Mouse (Mus musculus) embryonic facial prominence, embryonic 13.5 days (tissue): Measurements from ENCODE around the gene Nfatc4. TPM values are rescaled to one million over a fixed set of nuclear protein-coding genes. Genes with fewer than 3 reads are reported as not detected.

Source experiments
- ATAC-seq: fragments of 200-750 bp; cut with Nextera tagmentation; 2 replicates; pipeline ENCODE4 v1.8.0; 2017; ENCODE audit warnings: low read depth; ENCODE audit not compliant: insufficient number of reproducible peaks, insufficient read depth, low FRiP score, low TSS enrichment
- H3K27ac ChIP-seq: fragments of 300-500 bp; sonication (generic); 2 replicates; pipeline ENCODE4 v1.5.1; 2015; ENCODE audit warnings: moderate library complexity, mild to moderate bottlenecking, inconsistent platforms
- H3K27me3 ChIP-seq: fragments of 300-500 bp; sonication (generic); 2 replicates; pipeline ENCODE4 v1.6.1; 2015; ENCODE audit warnings: mild to moderate bottlenecking, inconsistent platforms
- H3K36me3 ChIP-seq: fragments of 300-500 bp; sonication (generic); 2 replicates; pipeline ENCODE4 v1.6.1; 2015; ENCODE audit warnings: mild to moderate bottlenecking, inconsistent platforms
- H3K4me1 ChIP-seq: fragments of 300-500 bp; sonication (generic); 2 replicates; pipeline ENCODE4 v1.6.1; 2015; ENCODE audit warnings: inconsistent platforms
- H3K4me2 ChIP-seq: fragments of 300-500 bp; sonication (generic); 2 replicates; pipeline ENCODE4 v1.6.1; 2015; ENCODE audit warnings: moderate library complexity, mild to moderate bottlenecking, inconsistent platforms
- H3K4me3 ChIP-seq: fragments of 300-500 bp; sonication (generic); 2 replicates; pipeline ENCODE4 v1.5.1; 2015; ENCODE audit warnings: mild to moderate bottlenecking, inconsistent platforms
- H3K9ac ChIP-seq: fragments of 300-500 bp; sonication (generic); 2 replicates; pipeline ENCODE4 v1.6.1; 2015; ENCODE audit warnings: mild to moderate bottlenecking, inconsistent platforms
- H3K9me3 ChIP-seq: fragments of 300-500 bp; sonication (generic); 2 replicates; pipeline ENCODE4 v1.6.1; 2016; ENCODE audit warnings: inconsistent platforms
- WGBS: fragments of 180-500 bp; shearing (Covaris S2); methylation state at CpG from one replicate; pipeline ENCODE4 v1.1.7; 2015; ENCODE audit warnings: mixed read lengths; 5-methylcytosine and 5-hydroxymethylcytosine counted together
- polyA plus RNA-seq: library from polyadenylated mRNA; unstranded; fragments of >200 nt; fragmentation: Nextera tagmentation; extraction: Ambion mirVana; gene quantifications from 2 replicates; pipeline ENCODE4 v1.2.1, GENCODE M21; 2015

Gene Nfatc4
- polyA plus RNA-seq: 156 and 160 TPM in 2 replicates

- peak; percentile 85 for ATAC-seq
- Histone ChIP-seq H3K9ac (peak within 1 kb of the TSS; percentile 78), H3K27me3 (no peaks in the 10 kb centered on the region), H3K27ac (peak within 1 kb of the TSS; percentile 100), H3K4me2 (peak within 1 kb of the TSS; percentile 94), H3K4me1 (peaks cover 31% of the 10 kb centered on the region), H3K36me3 (peaks cover 19% of the 10 kb centered on the region), H3K9me3 (no peaks in the 10 kb centered on the region), H3K4me3 (peak within 1 kb of the TSS; percentile 86)
- WGBS: under 1% methylated on average over 35 of the region's 46 CpGs
Measured at GRCm38 (mm10) chr14:55822991-55823762, at the start of gene Nfatc4. Gene Nfatc4, plus strand, starts transcription at chr14:55823144.

- Histone ChIP-seq H3K4me1 (peaks cover 11% of the 10 kb centered on the region), H3K27ac (no peak overlapping the region), H3K4me3 (no peak overlapping the region), H3K4me2 (no peak overlapping the region), H3K36me3 (peaks cover 27% of the 10 kb centered on the region), H3K9ac (no peak overlapping the region), H3K27me3 (0 out of 2 replicates have a peak, but pooled peaks cover 5% of the 10 kb centered on the region), H3K9me3 (no peaks in the 10 kb centered on the region)
- WGBS: 52% methylated on average over 7 of the region's 7 CpGs
- ATAC-seq: no peak
Measured at GRCm38 (mm10) chr14:55776711-55777110, 46.2 kb upstream of the Nfatc4 start.

- Histone ChIP-seq H3K4me3 (no peak overlapping the region), H3K36me3 (peaks cover 27% of the 10 kb centered on the region), H3K4me2 (no peak overlapping the region), H3K27me3 (peaks cover 6% of the 10 kb centered on the region; the same call in 1 of the 2 replicates), H3K27ac (no peak overlapping the region), H3K4me1 (peaks cover 16% of the 10 kb centered on the region), H3K9me3 (no peaks in the 10 kb centered on the region), H3K9ac (no peak overlapping the region)
- 50% methylated on average over 3 of the region's 3 CpGs for WGBS
- ATAC-seq: no peak
Measured at GRCm38 (mm10) chr14:55777176-55777575, 45.8 kb upstream of the Nfatc4 start.

GRCm38 (mm10) chr14:55777806-55778205, 45.1 kb upstream of the Nfatc4 start:
- Histone ChIP-seq H3K9ac (no peak overlapping the region), H3K27ac (no peak overlapping the region), H3K4me3 (no peak overlapping the region), H3K27me3 (peaks cover 12% of the 10 kb centered on the region; the same call in 1 of the 2 replicates), H3K9me3 (no peaks in the 10 kb centered on the region), H3K36me3 (peaks cover 27% of the 10 kb centered on the region), H3K4me1 (peaks cover 22% of the 10 kb centered on the region), H3K4me2 (no peak overlapping the region)
- 90% methylated on average over 11 of the region's 11 CpGs for WGBS
- ATAC-seq: no peak

DNA sequence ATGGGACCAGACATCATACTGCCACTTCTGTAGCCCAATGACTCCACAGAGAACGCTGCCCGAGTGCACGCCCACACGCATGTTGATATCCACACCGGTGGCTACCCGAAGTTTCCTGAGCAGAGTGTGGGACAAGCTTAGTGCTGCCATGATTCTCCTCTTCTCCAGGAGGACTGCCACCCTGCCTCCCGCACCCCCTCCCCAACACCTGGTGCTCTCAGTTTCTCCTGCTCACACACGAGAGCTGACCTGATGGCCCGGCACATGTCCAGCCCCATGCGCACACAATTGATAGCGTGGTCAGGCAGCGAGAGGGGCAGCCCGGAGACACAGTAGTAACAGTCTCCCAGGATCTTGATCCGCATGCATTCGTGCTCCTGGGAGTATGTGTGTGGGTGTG, 44.3 kb upstream of the Nfatc4 start:
- H3K4me1 ChIP-seq: peaks cover 25% of the 10 kb centered on the region
- no peak overlapping the region for H3K4me3 ChIP-seq
- H3K27me3 ChIP-seq: peaks cover 10% of the 10 kb centered on the region
- H3K4me2 ChIP-seq: no peak overlapping the region
- peaks cover 27% of the 10 kb centered on the region for H3K36me3 ChIP-seq
- no peak for ATAC-seq
- no peak overlapping the region for H3K27ac ChIP-seq
- no peak overlapping the region for H3K9ac ChIP-seq
- H3K9me3 ChIP-seq: no peaks in the 10 kb centered on the region
- 89% methylated on average over 15 of the region's 15 CpGs for WGBS

DNA sequence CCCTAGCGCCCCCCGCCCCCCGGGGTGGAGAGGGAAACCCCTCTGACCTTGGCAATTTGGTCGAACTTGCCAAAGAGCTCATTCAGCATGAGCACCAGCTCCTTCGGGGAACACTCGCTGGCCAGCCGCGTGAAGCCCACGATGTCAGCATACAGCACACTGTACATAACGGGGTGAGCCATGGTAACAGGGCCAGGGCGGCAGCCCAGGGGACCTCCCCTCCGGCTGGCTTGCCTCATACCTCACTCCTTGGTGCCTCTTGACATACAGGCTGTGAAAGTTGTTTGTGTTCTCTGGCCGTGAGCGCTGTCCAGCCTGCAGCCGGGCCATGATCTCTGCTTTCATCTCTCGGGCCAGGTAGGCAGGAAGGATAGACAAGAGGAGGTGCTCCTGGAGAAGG, 43.3 kb upstream of the Nfatc4 start:
- Histone ChIP-seq H3K4me3 (no peak overlapping the region), H3K9me3 (no peaks in the 10 kb centered on the region), H3K9ac (no peak overlapping the region), H3K4me1 (peaks cover 31% of the 10 kb centered on the region), H3K36me3 (peaks cover 27% of the 10 kb centered on the region), H3K4me2 (no peak overlapping the region), H3K27me3 (peaks cover 19% of the 10 kb centered on the region), H3K27ac (no peak overlapping the region)
- 60% methylated on average over 16 of the region's 16 CpGs for WGBS
- ATAC-seq: no peak

GRCm38 (mm10) chr14:55780736-55781135, 42.2 kb upstream of the Nfatc4 start:
- Histone ChIP-seq H3K9ac (peak overlapping the region; percentile 23; the same call in 1 of the 2 replicates), H3K27me3 (peaks cover 30% of the 10 kb centered on the region), H3K4me3 (no peak overlapping the region), H3K27ac (no peak overlapping the region), H3K4me2 (peak overlapping the region; percentile 87), H3K9me3 (no peaks in the 10 kb centered on the region), H3K36me3 (peaks cover 27% of the 10 kb centered on the region), H3K4me1 (peaks cover 31% of the 10 kb centered on the region)
- 82% methylated on average over 11 of the region's 11 CpGs for WGBS
- no peak for ATAC-seq

GRCm38 (mm10) chr14:55781310-55781709, 41.6 kb upstream of the Nfatc4 start:
- Histone ChIP-seq H3K9me3 (no peaks in the 10 kb centered on the region), H3K36me3 (peaks cover 32% of the 10 kb centered on the region), H3K9ac (0 out of 2 replicates have a peak overlapping the region, but pooled peaks have one; percentile 55), H3K27ac (peak overlapping the region; percentile 28; the same call in 1 of the 2 replicates), H3K4me3 (peak overlapping the region; percentile 55), H3K4me1 (peaks cover 31% of the 10 kb centered on the region), H3K27me3 (peaks cover 36% of the 10 kb centered on the region), H3K4me2 (peak overlapping the region; percentile 87)
- 0 out of 2 replicates have a peak, but pooled peaks have one; percentile 22 for ATAC-seq
- 10% methylated on average over 14 of the region's 14 CpGs for WGBS

DNA sequence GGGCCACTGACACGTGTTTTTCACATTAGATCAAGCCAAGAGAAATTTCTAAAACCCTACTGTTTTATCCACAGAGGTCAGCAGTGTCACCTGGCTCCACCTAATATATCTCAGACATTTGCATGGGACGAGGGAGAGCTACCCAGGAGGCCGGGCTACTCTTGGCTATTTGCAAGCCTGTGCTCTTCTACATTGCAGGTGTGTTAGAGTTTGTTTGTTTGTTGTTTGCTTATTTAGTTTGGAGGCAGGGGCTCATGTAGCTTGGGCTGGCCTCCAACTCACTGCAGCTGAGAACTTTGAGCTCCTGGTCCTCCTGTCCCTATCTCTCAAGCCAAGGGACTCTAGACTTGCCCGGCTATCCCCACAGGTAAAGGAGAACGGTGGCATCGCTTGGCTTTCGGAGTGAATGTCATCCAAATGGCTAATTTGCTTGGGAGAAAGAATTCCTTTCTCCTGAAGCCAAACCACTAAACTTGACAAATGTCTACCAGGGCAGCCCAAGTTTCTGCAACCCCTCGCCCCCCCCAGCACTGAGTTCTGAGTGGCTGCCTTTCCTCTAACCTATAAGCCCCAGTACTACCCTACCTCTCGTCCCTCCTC, 40.5 kb upstream of the Nfatc4 start:
- WGBS: 39% methylated on average over 9 of the region's 9 CpGs
- H3K27me3 ChIP-seq: peaks cover 47% of the 10 kb centered on the region
- H3K4me2 ChIP-seq: peak overlapping the region; percentile 87
- no peak for ATAC-seq
- peaks cover 27% of the 10 kb centered on the region for H3K36me3 ChIP-seq
- no peaks in the 10 kb centered on the region for H3K9me3 ChIP-seq
- peak overlapping the region; percentile 55 for H3K4me3 ChIP-seq
- peak overlapping the region; percentile 89 for H3K27ac ChIP-seq
- peak overlapping the region; percentile 75 for H3K9ac ChIP-seq
- peaks cover 31% of the 10 kb centered on the region for H3K4me1 ChIP-seq

DNA sequence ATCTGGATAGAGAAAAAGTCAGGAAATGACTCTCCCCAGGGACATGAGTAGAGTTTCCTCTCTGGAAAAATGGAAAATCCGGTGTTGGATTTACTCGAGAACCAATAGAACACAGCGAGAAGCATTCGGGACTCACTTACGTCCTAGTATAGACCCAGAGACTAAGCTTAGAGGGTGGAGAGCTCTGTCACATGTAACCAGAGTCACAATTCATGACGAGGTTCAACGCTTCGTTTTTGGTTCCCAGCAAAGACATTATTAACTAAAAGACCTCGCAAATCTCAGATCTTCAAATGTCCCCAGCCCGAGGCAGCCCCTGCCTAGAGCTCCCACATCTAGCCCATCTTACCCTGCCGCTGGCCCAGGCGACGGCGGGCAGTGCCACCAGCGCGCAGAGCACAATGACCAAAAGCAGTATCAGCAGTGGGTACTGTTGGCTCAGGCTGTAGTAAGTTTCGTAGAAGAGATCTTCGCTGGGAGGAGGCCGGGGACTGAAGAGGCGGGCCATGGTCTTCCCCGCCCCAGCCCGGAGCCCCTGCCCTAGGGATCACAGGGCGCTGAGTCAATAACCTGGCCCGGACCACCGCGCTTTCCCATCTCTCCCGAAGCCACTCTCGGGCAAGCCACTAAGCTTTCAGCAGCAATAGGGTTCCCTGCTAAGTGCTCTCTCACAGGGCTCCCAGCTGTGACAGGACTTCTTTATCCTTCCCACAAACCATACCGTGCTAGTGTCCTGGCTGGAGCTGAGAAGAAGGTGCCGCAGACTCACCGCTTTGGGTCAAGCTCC, 39.6 kb upstream of the Nfatc4 start:
- Histone ChIP-seq H3K27me3 (peaks cover 56% of the 10 kb centered on the region), H3K4me3 (peak overlapping the region; percentile 55), H3K9me3 (no peaks in the 10 kb centered on the region), H3K4me1 (peaks cover 40% of the 10 kb centered on the region), H3K27ac (peak overlapping the region; percentile 89), H3K4me2 (peak overlapping the region; percentile 87), H3K36me3 (peaks cover 18% of the 10 kb centered on the region), H3K9ac (peak overlapping the region; percentile 75)
- 0 out of 2 replicates have a peak, but pooled peaks have one; percentile 34 for ATAC-seq
- 1% methylated on average over 31 of the region's 31 CpGs for WGBS

- WGBS: 4% methylated on average over 13 of the region's 13 CpGs
- H3K27ac ChIP-seq: peak within 1 kb of the TSS; percentile 89
- ATAC-seq: no peak
- H3K9me3 ChIP-seq: no peaks in the 10 kb centered on the region
- peak within 1 kb of the TSS; percentile 75 for H3K9ac ChIP-seq
- H3K36me3 ChIP-seq: peaks cover 13% of the 10 kb centered on the region
- peak within 1 kb of the TSS; percentile 55 for H3K4me3 ChIP-seq
- peaks cover 59% of the 10 kb centered on the region for H3K27me3 ChIP-seq
- H3K4me1 ChIP-seq: peaks cover 41% of the 10 kb centered on the region
- H3K4me2 ChIP-seq: peak within 1 kb of the TSS; percentile 87
Measured at GRCm38 (mm10) chr14:55783958-55784235, 39.0 kb upstream of the Nfatc4 start, which contains the start of gene Adcy4. Gene Adcy4, minus strand, starts transcription at chr14:55784095.
